Mouse (Mus musculus): ENCODE results near the gene Glyr1.

The Glyr1 gene

DNA sequence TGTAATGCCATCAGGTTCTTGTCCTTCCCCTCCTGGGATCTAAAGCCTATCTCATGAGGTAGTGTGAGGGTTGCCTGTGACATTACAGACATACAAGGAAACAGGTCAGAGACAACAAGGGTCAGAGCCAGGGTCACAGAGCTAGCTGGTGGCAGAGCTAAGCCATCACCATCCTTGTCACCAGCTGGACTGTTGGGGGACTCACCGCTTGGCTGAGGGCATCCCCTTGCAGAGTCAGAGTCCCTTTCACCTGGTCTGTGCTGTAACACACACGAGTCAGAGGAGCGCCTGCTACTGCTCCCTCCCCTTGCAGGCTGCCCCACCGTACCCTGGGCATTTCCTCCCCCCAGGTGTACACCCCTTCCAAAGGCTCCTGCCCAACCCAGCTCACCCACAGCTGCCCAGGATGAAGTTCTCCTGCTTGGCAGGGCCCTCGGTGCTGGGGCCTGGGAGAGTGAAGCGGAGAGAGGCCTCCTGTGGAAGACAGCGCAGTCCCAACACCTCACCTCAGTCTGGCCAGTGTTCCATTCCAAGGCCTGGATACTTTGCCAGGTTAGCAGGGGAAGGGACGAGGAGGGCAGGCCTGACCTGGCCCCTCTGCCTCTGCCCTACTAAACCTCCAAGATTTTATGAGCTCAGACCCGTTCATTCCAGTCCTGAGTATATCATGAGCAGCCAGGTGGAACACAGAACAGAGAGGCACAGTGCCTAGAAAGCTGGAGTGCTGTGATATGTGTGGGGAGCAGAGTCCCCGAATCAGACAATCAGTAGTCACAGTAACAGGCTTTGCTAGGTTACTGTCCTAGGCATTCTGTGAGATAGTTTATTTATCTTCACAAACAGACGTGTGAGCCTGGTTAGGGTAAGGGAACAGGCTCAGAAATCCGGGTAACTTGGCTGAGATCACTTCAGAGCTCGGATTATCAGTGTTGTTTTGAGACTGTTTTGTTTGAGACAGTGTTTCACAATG lies 37.3 kb downstream of the Glyr1 start:
- in situ Hi-C loops (cut with MboI, MseI): no loop called here

DNA sequence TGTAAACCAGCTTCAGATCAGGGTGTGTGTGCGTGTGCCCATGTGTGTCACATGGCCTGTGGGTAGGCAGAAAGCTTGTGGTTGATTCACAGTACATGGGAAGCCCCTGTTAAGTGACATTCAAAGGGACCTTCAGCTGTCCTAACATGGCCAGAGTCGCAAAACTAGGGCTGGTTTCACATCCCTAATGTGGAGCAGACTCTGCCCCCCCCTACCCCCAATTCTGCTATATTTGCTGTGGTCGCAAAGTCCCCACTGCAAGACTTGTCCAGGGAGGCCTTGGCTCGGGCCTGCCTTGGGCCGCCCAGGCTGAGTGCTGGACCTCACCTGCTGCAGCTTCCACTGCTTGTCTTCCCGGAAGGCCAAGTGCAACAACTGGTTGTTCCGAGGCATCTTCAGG lies 38.4 kb downstream of the Glyr1 start:
- in situ Hi-C loops (cut with MboI, MseI): no loop called here

DNA sequence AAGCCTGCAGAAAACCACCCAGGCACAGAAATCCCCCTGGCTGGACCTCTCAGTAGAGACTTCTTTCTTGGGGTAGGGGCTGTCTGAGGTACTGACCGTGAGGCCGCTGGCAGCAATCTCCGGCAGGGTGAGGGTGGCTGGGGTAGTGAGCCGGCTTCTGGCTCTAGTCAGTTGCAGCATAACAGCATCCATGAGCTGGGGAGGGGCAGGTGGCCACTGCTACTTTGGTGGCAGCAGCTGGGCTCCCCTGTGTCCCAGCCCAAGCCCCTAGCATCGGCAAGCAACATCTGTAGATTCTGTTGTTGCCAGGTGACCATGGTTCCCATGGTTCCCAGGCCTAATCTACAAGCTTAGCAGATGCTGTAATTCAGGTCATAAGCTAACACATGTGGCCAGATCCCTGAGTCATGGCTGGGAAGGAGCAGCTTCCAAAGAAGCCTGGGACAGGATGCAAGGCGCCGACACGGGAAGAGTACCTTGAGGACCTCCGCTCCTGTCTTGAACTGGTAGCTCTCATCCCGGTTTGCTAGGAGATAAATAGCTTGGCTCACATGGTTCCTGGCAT lies 39.2 kb downstream of the Glyr1 start:
- in situ Hi-C loops (cut with MboI, MseI): no loop called here

DNA sequence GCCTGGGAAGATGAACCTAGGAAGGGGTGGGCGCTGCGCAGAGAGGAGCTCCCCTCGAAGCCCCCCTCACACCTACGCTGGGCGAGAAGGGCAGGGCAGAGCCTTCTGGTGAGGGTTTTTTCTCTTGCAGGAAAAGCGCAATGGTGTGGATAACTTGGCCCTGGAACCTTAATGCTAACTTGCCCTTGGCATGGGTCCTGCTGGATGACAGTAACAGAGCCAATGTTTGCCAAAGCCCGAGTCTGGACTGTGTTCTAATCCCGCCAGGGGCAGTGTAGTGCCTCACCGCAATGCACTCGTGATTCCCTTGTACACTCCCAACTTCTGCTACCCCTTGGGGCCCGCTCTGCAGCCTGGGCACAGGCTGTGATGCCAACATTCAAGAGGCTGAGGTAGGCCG lies 41.6 kb downstream of the Glyr1 start:
- in situ Hi-C loops (cut with MboI, MseI): no loop called here

DNA sequence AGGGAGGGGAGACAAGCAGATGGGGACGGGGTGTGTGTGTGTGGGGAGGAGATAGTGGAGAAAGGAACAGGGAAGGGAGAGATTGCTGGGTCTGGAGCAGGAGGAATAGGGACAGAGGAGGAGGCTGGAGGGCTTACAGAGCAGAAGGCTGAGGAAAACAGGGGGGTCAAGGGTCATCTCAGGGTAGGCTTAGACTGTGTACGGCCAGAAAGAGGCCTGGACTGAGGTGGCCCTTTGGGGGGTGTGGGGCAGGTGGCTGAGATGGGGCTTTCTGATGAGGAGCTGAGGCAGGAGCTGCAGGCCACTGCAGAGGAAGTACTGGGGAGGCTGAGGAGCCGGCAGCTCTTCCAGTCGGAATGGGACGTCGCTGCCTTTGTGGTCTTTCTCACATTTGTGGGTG lies 42.2 kb downstream of the Glyr1 start:
- in situ Hi-C loops (cut with MboI, MseI): no loop called here

DNA sequence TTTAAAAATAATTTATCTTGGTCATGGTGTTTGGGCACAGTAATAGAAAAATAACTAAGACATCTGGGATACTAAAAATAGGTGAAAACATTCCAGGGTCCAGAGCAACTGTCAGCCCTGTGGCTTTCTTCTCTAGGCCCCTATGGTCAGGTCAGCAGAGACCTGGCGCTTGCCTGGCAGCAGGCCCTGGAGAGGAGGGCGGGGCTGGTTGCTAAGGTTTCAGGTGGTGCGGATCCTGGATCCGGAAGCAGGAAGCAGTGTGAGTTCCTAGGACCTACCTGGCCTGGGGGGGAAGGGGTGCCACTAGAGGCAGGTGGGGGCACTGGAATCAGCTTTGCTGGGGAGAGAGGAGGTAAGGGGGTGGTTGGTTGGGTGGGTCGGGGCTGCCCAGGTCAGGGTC lies 42.6 kb downstream of the Glyr1 start, which contains the start of gene Smim22:
Smim22 (plus strand) TSS at position 222 of the 400 bp plus-strand sequence.
- in situ Hi-C loops (cut with MboI, MseI): no loop called here

DNA sequence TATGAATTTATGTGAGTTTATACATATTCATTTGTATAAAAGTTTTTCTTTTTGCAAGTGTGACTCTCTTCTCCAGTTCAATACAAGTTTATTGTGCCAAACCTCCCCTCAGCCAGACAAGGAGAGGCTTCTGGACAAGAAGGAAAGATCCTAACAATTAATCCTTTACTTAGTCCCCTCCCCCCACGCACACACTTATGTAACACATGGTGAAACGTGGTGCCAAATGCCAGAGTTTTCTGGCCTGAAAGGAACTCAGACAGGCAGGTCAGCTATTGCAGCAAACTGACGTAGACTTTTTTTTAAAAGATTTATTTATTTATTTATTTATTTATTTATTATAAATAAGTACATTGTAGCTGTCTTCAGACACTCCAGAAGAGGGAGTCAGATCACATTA lies 49.1 kb downstream of the Glyr1 start:
- in situ Hi-C loops (cut with MboI, MseI): no loop called here

DNA sequence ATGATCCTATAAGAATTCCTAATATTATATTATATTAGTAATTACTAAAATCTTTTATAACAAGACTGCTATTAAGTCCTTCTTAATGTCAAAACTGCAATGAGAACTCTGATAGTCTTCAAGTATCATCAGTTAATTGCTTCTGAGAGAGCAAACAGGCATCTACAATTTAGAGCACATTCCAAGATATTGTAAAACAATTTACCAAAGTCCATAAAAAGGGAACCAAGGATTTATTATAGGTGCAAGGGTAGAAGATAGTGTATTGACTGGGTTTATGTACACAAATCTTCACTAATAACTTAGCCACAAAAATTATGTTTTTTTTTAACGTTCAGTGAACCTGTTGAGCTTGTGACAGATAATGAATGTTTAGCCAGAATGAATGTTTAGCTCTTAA lies 50.7 kb downstream of the Glyr1 start:
- in situ Hi-C loops (cut with MboI, MseI): loop anchor here in 1 of 2 experiments (25.0 kb wide), 1 partner anchor 613 kb away; no protein-coding TSS in a partner anchor

DNA sequence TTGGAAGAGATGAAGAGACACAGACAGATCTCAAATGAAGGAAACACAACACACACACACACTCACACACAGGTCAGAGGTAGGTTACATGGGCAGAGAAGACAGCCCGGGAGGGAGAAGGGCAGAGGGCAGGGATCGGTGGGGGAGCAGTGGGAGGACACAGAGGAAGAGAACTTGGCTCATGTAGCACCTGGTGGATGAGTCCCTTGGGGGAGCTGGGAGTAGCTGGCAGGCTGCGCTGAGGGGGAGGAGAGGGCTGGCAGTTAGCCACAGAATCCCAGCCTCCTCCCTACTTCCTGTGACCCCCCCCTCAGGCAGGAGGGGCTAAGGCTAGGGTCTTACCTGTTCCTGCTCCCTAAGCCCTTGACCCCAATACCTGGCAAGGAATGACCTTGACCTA lies 52.1 kb downstream of the Glyr1 start, which contains the start of gene Sept12:
Sept12 (minus strand) TSS at position 300 of the 400 bp plus-strand sequence.
- in situ Hi-C loops (cut with MboI, MseI): loop anchor here in 1 of 2 experiments (25.0 kb wide), 1 partner anchor 615 kb away; no protein-coding TSS in a partner anchor

DNA sequence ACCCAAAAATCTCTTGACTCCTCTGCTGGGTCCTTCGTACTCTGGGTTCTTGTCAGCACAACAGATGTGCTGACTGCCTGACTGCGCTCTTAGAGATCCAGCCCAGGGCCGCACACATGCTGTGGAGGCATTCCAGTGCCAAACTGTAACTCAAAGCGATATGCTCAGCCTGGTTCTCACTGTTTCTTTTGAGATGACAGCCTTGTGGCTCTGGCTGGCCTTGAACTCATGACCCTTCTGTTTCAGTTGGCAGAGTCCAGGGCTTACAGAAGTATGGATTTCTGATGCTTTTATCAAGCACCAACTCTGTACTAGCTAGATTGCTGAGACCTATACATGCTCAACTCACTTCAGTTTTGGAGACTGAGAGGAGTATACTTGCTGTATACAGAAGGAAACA lies 56.4 kb downstream of the Glyr1 start:
- in situ Hi-C loops (cut with MboI, MseI): loop anchor here in 1 of 2 experiments (25.0 kb wide), 1 partner anchor 619 kb away; no protein-coding TSS in a partner anchor

DNA sequence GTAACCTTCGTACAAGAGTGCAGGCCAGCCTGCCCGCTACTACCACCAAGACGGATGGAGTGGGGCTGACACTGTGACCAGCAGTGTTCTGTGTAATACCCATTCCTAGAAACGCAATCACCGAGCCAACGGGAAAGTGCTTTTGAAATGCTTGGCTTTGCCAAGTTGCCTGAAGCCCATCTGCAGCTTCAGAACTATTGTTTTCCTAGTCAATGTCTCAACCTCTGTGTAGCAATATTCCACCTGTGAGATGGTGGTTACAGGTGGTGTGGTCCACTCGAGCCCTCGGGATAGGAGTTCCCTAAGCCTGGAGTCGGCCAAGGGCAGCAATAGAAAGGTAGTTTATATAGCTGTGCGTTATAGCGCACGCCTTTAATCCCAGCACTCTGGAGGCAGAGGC lies 64.9 kb downstream of the Glyr1 start:
- in situ Hi-C loops (cut with MboI, MseI): loop anchor here (5.0 to 25.0 kb wide), 2 partner anchors 158 to 628 kb away; no protein-coding TSS in a partner anchor

DNA sequence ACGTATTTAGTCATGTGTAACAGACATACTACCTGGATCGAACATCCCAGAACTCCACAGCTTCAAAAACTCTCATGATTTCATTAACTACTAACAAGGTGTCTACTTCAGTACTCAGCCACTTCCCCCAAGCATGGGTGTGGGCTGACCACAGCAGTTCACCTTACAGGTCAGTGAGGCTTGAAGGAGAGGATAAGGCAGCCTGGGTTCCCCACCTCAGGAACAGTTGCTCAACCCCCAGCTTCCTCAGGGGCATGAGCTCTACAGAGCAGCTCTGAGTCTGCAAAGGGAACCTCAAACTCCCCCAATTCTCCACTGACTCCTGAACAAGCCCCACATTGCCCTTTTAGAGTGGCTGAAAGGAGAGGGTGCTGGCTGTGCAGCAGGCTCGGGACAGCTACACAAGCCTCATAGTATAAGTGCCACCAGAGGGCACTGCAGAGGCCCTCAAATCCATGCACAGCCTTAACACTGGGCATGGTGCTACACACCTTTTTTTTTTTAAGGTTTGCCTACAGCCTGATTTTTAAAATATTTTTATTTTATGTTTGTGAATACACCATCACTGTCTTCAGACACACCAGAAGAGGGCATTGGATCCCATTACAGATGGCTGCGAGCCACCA lies 69.8 kb downstream of the Glyr1 start:
- in situ Hi-C loops (cut with MboI, MseI): loop anchor here in 1 of 2 experiments (25.0 kb wide), 1 partner anchor 632 kb away; no protein-coding TSS in a partner anchor

DNA sequence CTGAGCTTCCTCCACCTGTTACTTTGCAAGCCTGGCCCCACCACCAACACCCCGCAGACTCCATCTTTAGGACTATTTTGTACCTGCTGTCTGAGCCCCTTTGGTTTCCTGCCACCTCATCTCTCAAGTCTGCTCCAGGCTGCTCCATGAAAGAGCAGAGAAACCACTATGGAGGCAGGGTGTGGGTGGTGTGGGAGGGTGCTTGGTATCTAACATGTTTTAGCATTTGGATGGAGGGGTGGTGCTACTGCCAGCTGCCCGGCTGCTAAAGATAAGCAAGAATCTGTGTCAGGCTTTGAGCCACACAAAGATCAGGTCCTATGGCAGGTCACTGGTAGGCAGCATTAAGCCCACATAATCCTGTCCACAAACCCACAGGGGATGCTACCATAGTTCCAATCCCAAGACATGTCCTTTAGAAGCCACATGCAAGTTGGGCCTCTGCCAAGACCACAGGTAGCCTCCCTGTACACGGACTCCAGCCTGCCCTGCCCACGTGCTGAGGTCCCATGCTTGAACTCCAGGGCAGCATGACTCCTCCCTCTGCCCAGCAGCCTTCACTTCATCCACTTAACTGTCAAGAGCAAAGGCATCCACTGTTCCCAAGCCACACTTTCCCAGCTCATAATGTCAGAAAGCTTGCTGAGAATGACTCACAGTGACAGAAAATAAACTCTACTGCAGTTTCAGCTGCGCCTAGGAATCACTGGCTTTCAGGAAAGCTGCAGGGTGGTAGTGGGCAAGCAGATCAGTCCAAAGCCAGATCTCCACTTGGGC lies 71.2 kb downstream of the Glyr1 start:
- in situ Hi-C loops (cut with MboI, MseI): loop anchor here in 1 of 2 experiments (25.0 kb wide), 1 partner anchor 634 kb away; no protein-coding TSS in a partner anchor

DNA sequence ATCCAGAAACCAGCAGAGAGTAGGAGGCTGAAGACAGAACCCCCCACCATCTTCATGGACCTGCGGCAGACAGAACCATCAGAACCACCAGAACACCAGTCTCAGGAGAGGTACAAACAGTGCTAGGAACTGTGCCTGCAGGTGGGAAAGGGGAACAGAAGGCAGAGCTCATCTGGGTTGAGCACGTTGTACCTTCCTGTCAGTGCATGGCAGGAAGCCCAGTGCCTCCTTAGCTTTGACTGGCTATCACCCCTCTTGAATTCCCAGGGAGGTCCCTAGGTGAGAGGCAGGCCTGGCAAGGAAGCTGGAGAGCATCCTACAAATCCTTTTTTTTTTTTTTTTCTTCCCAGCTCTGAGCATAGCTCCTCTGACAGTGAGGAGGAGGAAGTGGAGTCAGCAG lies 73.5 kb downstream of the Glyr1 start:
- in situ Hi-C loops (cut with MboI, MseI): loop anchor here in 1 of 2 experiments (25.0 kb wide), 1 partner anchor 636 kb away; no protein-coding TSS in a partner anchor

DNA sequence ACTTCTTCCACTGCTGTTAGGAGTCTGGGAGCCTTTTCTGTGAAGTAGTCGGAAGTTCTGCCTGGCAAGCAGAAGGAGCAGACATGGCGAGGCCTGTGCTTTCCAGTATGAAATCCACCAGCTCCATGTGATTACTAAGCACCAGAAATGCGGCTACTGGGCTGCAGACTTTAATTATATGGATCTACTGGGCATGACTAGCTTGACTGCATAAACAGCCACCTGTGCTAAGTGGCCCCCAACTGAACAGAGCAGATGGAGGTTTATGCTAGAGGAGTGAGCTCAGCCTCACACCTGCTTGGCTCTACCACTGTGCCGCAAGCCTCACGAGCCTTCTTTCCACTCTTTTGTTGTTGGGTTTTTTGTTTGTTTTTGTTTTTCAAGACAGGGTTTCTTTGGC lies 75.1 kb downstream of the Glyr1 start:
- in situ Hi-C loops (cut with MboI, MseI): no loop called here

DNA sequence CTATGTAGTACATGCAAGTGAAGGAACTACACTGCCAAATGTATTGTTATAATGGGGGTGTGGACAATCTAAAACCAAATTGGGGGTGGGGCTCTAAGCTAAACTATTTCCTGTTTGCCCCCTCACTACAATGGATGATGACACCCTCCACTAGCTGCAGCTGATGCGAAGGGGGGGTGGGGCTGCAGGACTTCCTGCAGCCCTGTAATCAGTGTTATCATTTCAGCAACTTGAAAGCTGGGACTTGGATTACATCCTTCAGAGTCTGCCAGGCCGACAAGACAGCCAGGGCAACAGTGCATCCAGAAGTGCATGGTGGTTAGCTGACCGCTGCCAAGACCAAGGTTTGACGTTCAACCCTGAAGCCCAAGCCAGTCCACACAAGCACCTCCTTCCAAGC lies 78.0 kb downstream of the Glyr1 start:
- in situ Hi-C loops (cut with MboI, MseI): no loop called here

DNA sequence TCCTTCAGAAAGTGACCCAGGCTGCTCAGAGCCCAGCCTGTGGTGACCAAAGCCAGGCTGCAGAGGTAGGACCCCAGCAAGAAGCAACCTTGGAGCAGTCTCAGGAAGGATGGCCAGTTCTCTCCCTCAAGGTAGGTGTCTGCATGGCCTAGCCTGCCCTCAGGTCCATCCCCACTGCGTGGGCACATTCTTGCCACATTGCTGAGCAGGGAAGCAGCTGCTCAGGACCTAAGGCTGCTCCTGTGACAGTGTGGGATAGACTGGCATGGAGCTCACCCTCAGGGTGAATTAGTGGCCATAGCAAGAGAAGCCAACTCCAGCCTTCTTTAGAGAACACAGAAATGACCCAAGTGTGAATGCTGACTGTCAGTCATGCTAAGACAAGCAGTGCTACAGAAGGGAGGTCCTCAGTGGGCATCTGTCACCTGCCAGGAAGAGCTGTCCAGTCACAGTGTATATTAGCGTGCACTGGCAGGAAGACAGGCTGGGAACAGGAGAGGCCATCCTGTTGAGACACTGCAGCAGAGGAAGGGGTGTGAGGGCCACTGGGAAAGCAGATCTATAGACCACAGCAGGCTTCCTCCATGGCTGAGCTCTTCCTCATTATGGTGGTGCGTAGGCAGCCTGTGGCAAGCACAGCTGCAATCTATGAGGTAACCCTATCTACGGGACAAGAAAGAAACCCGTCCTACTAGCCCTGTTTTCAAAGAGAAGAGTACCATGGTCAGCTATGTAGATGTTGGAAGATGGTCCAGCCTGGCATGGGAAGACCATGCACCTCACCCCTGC lies 80.4 kb downstream of the Glyr1 start:
- in situ Hi-C loops (cut with MboI, MseI): loop anchor here in 1 of 2 experiments (5.0 kb wide), 1 partner anchor 173 kb away; no protein-coding TSS in a partner anchor

DNA sequence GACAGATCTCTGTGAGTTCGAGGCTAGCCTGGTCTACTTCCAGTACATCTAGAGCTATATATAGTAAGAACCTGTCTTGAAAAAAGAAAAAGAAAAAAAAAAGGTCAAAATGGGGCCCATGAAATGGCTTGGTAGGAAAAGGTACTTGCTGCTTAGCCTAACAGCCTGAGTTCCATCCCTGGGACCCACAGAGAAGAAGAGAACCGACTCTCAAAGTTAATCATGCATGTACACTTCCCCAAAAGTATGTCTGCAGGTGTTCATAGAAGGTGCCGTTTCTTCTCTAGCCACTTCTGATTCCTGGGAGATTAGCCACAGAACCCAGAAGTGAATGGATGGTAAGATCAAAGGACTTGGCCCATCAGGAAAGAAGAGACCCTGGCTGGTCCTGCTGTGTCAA lies 81.2 kb downstream of the Glyr1 start:
- in situ Hi-C loops (cut with MboI, MseI): loop anchor here in 1 of 2 experiments (5.0 kb wide), 1 partner anchor 174 kb away; no protein-coding TSS in a partner anchor

DNA sequence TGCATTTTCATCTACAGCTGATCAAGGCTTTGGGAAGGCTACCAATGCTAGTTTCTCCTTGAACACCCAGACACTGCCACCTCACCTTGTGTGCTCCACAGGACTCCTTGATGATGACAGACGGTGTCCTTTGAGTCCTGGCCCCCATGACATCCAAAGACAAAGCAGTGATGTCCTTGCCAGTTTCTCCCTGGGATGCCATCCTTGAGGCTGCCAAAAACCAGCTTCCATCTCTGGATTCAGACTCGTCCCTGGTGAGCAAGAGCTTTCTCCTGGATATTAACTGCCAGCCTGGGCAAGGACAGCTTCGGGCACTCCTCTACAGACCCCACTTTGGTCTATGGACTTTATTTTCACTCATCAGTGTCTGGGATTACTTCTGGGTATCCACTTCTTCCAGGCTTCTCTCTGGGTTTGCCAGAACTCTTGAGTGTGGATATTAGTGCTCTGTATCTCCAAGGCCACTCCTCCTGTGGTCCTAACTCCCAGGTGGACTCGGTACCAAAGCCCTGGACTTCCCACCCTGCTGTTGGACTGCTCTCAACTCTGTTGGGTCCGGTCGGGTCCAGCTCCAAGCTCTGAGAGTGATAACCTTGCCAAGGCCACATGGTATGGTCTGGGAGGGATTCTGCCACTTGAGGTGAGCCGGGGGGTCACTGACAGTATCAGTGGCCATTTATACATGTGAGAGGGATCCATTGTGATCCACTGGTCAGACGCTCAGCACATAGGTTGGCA lies 84.1 kb downstream of the Glyr1 start:
- in situ Hi-C loops (cut with MboI, MseI): loop anchor here in 1 of 2 experiments (5.0 kb wide), 1 partner anchor 177 kb away; no protein-coding TSS in a partner anchor
